Mouse (Mus musculus) brown adipose tissue, adult 24 weeks (tissue): ENCODE results near the gene 1110008P14Rik. TPM values are rescaled to one million over a fixed set of nuclear protein-coding genes. Genes with fewer than 3 reads are reported as not detected.
"Not testable (repeated sequence)": the region's sequence is repeated elsewhere in the genome, so short reads cannot be mapped to it uniquely, and the experiment has no call there.

Experiments used
- H3K27ac ChIP-seq: fragments of 200-500 bp; replicated peaks from 2 replicates; pipeline ENCODE4 v1.5.1; 2012; ENCODE audit warnings: low read depth, mild to moderate bottlenecking, low read length
- H3K4me1 ChIP-seq: fragments of 200-500 bp; 2 replicates; pipeline ENCODE4 v1.6.1; 2012; ENCODE audit warnings: low read length, mixed read lengths; ENCODE audit not compliant: control insufficient read depth, insufficient read depth, insufficient read length
- H3K4me3 ChIP-seq: fragments of 200-500 bp; 2 replicates; pipeline ENCODE4 v1.5.1; 2012; ENCODE audit warnings: low read depth, mild to moderate bottlenecking, low read length, moderate library complexity; ENCODE audit not compliant: insufficient read depth
- polyA plus RNA-seq: library from polyadenylated mRNA; stranded (reverse); fragments of >200 nt; gene quantifications from 2 replicates; pipeline ENCODE4 v1.2.4, GENCODE M21; 2012; ENCODE audit not compliant: missing spikeins, insufficient read depth, insufficient read length

Gene 1110008P14Rik
- polyA plus RNA-seq, 1 experiment, result 402 TPM

DNA sequence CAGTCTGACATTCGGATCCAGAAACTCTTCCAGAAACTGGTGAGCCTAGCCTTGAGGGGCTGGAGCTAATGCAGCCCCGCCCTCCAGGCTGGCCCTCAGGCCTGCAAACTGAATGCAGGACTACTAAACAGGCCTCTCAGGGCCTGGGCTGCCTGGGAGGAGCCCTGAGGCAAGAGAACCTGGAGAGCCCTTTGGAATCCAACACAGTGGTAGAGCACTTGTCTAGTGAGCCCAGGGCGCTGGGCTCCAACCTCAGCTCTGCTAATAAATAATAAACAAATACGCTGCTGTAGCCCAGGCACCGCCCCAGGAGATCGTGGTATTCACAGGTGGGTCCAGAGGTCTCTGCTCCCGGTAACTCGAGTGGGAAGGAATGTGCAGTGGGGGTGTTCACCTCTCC is 9.1 kb upstream of the 1110008P14Rik start:
- no peak overlapping the region for H3K27ac ChIP-seq
- H3K4me1 ChIP-seq, result peaks cover 9% of the 10 kb centered on the region; the same call in 1 of the 2 replicates
- no peak overlapping the region for H3K4me3 ChIP-seq

DNA sequence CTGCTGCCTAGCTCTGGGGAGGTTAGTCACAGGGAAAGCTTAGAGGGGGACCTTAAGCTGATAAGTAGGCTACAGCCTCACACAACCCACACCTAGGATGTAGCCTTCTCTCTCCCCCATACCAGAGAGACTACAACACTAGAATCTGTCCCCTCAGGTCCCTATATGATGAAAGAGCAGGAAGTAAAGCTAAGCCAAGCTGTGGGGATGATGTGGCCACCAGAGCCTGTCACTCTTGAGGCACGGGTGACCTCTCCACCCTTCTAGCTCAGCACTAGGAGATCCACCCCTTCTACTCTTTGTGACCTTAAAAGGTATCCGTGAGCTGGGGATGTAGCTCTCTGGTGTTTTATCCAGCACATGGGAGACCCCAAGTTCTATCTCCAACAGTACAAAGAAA is 7.4 kb upstream of the 1110008P14Rik start:
- H3K27ac ChIP-seq, result no peak overlapping the region
- H3K4me1 ChIP-seq, result peaks cover 9% of the 10 kb centered on the region; the same call in 1 of the 2 replicates
- no peak overlapping the region for H3K4me3 ChIP-seq

DNA sequence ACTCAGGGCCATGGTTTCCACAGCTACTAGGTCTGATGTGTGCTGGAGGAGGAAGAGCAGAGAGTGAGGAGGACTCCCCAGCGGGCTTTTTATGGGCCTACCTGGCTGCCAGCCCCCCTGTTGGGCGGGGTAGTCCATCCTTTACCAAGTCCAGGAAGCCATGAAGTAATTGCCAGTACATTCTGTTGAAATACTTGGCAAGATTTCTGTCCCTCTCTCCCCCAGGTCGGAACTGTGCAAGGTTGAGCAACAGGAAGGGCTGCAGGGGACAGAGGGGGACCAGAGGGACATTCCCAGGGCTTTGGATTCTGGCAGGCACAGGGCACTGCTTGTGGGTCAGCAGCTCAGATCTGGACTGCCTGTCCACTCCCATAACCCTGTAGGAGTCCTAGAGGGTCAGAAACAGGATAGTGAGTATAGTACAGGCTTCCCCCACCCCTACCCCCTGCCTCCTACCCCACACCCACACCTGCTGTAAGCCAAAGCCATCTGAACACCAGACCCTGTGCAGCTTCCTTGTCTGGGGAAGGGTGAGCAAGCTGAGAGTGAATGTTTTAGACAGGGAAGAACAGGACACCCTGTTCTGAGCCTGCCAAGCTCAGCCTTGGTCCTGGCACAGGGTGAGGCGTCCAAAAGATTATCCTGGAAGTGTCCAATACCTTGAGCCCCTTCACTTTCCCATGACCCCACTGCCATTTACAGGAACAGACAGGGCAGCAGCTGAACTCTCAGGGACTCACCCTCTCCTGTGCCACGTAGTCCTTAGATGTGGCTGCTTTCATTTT is 6.2 kb upstream of the 1110008P14Rik start, which contains the start of gene Lcn2:
TSS of gene Lcn2 (minus strand) at position 547 of the 785 bp plus-strand sequence.
- peaks cover 9% of the 10 kb centered on the region; the same call in 1 of the 2 replicates for H3K4me1 ChIP-seq
- no peak within 1 kb of the TSS for H3K4me3 ChIP-seq
- no peak within 1 kb of the TSS for H3K27ac ChIP-seq

DNA sequence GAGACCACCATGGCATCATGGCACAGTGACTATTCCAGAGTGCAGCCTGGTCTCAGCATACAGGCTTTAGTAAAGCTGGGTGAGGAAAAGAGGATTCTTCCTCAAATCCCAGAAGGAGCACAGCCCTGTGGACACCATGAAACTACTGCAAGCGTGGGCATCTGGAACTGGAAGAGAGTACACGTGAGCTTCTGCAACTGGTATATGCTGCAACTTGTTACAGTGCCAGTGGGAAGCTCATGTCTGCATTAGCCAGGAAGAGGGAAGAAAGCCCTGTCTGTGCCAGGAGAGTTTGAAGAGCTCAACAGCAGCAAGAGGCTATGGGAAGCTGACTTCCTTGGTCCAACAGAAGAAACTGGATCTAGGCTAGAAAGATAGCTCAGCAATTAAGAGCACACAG is 951 bp upstream of the 1110008P14Rik start:
- H3K4me3 ChIP-seq, result no peak overlapping the region
- peaks cover 13% of the 10 kb centered on the region for H3K4me1 ChIP-seq
- no peak overlapping the region for H3K27ac ChIP-seq

DNA sequence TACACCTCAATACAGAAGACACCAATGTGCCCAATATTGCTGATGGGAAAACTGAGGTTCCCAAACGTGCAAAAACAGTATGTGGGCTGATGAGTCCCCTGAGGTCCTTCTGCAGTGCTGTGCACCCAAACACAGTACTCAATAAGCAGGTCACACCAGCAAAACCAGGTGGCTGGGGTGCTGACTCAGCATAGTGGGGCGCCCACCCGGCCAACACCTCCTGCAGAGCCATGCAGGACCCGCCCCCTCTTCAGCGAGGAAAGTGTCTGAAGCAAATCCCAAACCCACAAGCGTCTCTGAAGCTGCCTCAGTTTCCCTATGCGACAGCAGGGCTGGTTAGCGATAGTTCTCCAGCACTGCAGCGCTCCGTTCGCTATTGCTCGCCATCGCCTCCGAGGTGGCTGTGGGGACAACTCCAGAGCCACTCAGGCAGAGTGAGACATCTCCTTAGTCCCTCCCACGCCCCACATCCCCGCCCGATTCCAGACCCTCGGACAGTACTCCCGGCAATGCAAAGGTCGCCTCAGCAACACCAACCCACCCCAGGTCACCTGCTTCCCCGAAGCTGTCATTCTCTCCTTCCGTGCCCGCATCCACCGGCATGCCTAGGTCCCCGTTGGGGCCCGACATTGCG is 480 bp downstream of the 1110008P14Rik start:
- 0 out of 2 replicates have a peak overlapping the region, but pooled peaks have one; percentile 31 for H3K27ac ChIP-seq
- H3K4me3 ChIP-seq, result peak overlapping the region; percentile 88

DNA sequence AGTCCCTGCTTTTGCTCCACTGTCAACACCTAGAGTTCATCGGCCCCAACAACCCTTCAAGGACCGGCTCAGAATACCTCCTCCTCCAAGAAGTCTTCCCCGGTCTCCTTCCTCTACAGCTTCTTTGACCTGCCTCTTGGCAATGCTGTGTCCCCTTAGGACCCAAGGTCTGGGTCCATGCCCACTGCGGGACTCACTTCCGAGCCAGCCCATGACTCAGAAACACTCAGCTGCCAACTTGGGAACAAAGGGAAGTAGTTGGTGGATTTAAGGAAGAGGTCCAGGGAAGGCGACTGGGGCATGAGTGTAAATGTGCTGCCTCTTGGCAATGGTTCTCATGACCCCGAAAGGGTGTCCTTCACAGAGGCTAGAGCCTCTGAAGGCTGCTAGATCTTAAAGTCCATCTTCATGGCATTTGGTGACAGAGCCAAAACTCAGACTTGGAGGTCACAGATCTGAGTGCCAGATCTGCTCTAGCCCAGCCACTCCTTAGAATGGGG is 1.7 kb downstream of the 1110008P14Rik start:
- Histone ChIP-seq H3K4me3 (peak overlapping the region; percentile 88), H3K27ac (peak overlapping the region; percentile 49), H3K4me1 (peaks cover 11% of the 10 kb centered on the region)

More for the DNA sequence above, 480 bp downstream of the 1110008P14Rik start:
- peaks cover 11% of the 10 kb centered on the region for H3K4me1 ChIP-seq

DNA sequence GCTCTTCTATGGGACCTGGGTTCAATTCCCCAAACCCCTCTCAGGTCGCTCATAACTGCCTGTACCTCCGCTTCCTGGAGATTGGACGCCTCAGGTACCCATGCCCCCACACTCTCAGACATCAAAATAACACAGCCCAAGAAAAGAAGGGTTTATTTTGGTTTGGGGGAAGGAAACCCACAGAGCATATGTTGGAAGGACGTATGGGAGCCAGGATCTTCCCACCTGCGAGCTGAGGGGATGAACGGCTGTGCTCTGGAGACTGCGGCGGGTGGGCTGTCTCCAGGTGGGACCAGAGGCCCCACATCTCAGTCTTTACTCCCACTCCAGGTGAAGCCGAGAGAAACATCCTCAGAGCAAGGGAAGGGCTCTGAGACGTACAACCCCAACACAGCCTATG is 4.8 kb downstream of the 1110008P14Rik start:
- Histone ChIP-seq H3K4me3 (no peak overlapping the region), H3K27ac (no peak overlapping the region)

DNA sequence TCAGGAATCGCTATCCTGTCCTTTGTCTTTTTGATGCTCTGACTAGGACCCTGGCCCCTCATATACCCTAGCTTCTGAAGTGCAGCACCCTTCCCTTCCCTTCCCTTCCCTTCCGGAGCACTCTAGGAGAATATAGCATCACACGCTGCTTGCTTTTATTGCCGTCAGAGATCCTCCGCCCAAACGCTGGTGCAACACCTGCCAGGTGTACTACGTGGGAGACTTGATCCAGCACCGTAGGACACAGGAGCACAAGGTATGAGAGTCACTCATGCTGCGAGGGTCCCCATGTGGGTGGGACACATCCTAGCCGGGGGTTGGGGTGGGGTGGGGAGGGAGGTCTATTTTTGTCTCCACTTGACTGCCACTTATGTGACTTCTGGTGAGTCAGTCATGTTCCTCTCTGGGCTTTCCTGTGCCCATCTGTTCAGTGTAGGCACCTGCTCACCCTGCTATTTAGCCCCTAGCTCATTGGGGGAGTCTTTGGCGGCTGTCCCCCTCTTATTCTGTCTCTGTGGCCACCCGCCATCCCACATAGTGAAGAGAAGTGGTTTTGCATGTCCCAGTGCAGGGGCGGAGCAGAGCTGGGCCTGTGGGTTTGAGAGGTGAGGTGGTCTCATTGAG is 6.3 kb downstream of the 1110008P14Rik start:
- 0 out of 2 replicates have a peak, but pooled peaks cover 5% of the 10 kb centered on the region for H3K4me1 ChIP-seq
- no peak overlapping the region for H3K4me3 ChIP-seq
- H3K27ac ChIP-seq, result no peak overlapping the region

More for the DNA sequence above, 4.8 kb downstream of the 1110008P14Rik start:
- H3K4me1 ChIP-seq, result 0 out of 2 replicates have a peak, but pooled peaks cover 5% of the 10 kb centered on the region

DNA sequence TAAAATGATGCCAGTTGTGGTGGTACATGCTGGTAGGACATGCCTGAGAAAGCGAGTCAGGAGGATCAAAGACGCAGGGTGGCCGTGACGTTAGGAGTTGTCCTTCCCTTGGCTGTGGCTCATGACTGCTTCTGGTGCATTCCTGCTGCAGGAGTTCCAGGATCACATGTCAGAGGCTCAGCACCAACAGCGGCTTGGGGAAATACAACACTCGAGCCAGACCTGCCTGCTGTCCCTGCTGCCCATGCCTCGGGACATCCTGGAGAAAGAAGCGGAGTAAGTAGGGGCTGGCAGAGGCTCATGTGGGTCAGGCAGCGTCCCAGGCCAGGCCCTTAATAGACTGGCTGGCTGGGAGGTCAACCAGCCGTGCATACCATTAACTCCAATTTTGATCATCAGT is 7.5 kb downstream of the 1110008P14Rik start:
- Histone ChIP-seq H3K4me3 (no peak overlapping the region), H3K27ac (no peak overlapping the region), H3K4me1 (0 out of 2 replicates have a peak, but pooled peaks cover 5% of the 10 kb centered on the region)

DNA sequence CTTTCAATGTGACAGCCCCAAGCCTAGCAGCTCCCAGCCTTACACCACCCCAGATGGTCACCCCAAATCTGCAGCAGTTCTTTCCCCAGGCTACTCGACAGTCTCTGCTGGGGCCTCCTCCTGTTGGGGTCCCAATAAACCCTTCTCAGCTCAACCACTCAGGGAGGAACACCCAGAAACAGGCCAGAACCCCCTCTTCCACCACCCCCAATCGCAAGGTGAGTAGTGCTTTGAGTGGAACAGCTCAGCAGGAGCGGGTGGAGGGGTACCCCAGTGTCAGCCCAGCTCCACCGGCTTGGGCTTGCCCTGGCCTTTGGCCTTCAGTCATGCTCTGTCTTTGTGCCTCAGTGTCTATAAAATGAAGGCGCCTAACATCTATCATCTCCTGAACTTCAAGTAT is 14.4 kb downstream of the 1110008P14Rik start:
- no peaks in the 10 kb centered on the region for H3K4me1 ChIP-seq

DNA sequence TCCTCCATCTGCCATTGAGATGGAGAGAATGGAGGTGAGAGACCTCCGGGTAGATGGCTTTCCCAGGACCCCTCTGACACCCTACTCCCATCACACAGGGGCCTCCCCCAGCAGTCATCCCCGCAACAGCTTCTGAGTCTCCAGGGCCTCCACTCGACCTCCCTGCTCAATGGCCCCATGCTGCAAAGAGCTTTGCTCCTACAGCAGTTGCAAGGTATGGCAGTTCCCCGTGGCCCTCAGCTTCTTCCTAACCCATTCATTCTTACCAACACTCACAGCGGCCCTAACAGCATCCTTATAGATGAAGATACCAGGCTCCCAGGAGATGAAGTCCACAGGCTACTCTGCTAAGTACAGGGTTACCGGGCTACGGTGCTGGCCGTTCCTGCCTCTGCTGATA is 17.6 kb downstream of the 1110008P14Rik start:
- Histone ChIP-seq H3K4me3 (peak overlapping the region; percentile 72; the same call in 1 of the 2 replicates), H3K27ac (no peak overlapping the region), H3K4me1 (no peaks in the 10 kb centered on the region)

More for the DNA sequence above, 14.4 kb downstream of the 1110008P14Rik start:
- Histone ChIP-seq H3K27ac (no peak overlapping the region), H3K4me3 (no peak overlapping the region)

DNA sequence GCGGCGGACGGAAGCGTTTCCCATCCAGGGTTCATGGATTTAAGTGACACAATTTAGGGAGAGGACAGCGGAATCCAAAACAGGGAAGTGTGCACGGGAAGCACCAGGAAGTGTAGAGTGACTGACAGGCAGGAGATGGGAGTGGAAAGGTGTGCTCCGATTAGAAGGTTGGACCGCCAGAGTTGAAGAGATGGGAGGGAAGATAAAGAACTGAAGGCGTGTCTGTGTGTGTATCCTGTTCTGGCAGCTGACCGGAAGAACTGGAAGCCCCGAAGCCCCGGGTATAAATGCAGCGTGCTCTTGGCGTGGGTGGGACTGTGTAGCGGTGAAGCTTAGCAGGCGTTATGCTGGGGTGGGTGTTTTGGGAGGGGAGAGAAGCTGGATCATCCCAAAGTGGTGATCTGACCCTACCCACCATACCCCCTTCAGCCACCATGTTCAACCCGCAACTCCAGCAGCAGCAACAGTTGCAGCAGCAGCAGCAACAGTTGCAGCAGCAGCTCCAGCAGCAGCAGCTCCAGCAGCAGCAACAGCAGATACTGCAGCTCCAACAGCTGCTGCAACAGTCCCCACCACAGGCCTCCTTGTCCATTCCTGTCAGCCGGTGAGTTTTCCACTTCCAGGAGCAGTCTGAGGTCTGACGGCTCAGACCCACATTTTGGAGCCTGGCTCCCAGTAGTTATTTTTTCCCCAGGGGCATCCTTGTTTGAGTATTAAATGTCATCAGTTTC is 18.2 kb downstream of the 1110008P14Rik start:
- Histone ChIP-seq H3K4me1 (no peaks in the 10 kb centered on the region), H3K27ac (peak overlapping the region; percentile 77), H3K4me3 (peak overlapping the region; percentile 72)

DNA sequence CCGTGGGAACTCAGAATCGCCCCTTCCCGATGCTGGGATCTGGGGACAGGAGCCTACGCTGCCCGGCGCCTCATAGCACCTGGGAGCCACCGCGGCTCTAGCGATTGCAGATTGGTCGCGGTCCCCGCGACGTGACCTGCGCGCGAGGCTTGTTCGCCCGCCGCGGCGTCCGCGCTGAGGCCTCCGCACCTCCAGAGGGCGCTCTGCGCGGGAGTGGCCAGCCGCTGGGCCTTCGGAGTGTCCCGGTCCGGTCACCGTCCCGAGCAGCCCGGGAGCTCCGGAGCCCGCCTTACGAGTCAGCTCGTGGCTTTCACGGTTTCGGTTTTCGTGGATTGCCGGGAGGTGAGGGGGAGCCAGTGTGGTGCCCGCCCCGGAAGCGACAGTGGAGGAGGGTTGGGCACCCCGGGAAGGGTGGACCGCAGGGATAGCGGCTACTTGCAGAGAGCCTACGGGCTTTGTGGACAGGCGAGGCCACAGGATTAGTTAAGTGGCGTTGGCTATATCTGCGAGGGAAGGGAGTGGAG is 18.9 kb downstream of the 1110008P14Rik start:
- Histone ChIP-seq H3K4me1 (no peaks in the 10 kb centered on the region), H3K27ac (peak overlapping the region; percentile 77), H3K4me3 (peak overlapping the region; percentile 72)

DNA sequence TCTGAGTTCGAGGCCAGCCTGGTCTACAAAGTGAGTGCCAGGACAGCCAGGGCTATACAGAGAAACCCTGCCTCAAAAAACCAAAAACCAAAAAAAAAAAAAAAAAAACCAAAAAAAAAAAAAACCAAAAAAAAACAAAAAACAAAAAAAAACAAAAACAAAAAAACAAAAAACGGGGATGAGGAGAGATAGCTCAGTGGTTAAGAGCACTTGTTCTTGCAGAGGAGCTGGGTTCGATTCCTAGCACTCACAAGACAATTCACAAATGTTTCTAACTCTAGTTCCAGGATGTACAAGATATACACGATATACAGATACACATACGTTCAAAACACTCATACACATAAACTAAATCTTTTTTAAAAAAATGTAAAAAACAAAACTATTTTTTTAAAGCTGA is 19.5 kb downstream of the 1110008P14Rik start:
- peak overlapping the region; percentile 69; the same call in 1 of the 2 replicates for H3K27ac ChIP-seq
- H3K4me1 ChIP-seq, result not testable (repeated sequence)
- peak overlapping the region; percentile 72 for H3K4me3 ChIP-seq
